Mouse (Mus musculus) forebrain, embryonic 15.5 days (tissue): ENCODE data around the gene Setd2. TPM values are rescaled to one million over a fixed set of nuclear protein-coding genes. Genes with fewer than 3 reads are reported as not detected.

Source experiments
- ATAC-seq: fragments of 200-750 bp; cut with Nextera tagmentation; replicated peaks from 2 replicates; pipeline ENCODE4 v1.8.0; 2017; ENCODE audit warnings: mild to moderate bottlenecking, moderate TSS enrichment, moderate library complexity
- H3K27ac ChIP-seq: fragments of 300-500 bp; sonication (generic); replicated peaks from 2 replicates; pipeline ENCODE4 v1.5.1; 2015; ENCODE audit warnings: mild to moderate bottlenecking, inconsistent platforms
- H3K27me3 ChIP-seq: fragments of 300-500 bp; sonication (generic); 2 replicates; pipeline ENCODE4 v1.6.1; 2015; ENCODE audit warnings: inconsistent platforms
- H3K36me3 ChIP-seq: fragments of 300-500 bp; sonication (generic); 2 replicates; pipeline ENCODE4 v1.6.1; 2015; ENCODE audit warnings: mild to moderate bottlenecking, inconsistent platforms
- H3K4me1 ChIP-seq: fragments of 300-500 bp; sonication (generic); 2 replicates; pipeline ENCODE4 v1.6.1; 2015; ENCODE audit warnings: inconsistent platforms
- H3K4me2 ChIP-seq: fragments of 300-500 bp; sonication (generic); replicated peaks from 2 replicates; pipeline ENCODE4 v1.6.1; 2015; ENCODE audit warnings: mild to moderate bottlenecking, inconsistent platforms
- H3K4me3 ChIP-seq: fragments of 300-500 bp; sonication (generic); 2 replicates; pipeline ENCODE4 v1.5.1; 2015; ENCODE audit warnings: mild to moderate bottlenecking, inconsistent platforms
- H3K9ac ChIP-seq: fragments of 300-500 bp; sonication (generic); replicated peaks from 2 replicates; pipeline ENCODE4 v1.6.1; 2015; ENCODE audit warnings: mild to moderate bottlenecking, inconsistent platforms
- H3K9me3 ChIP-seq: fragments of 300-500 bp; sonication (generic); 2 replicates; pipeline ENCODE4 v1.6.1; 2016; ENCODE audit warnings: inconsistent platforms
- WGBS: fragments of 180-500 bp; shearing (Covaris S2); methylation state at CpG from one replicate; pipeline ENCODE4 v1.1.7; 2015; ENCODE audit warnings: mixed read lengths; 5-methylcytosine and 5-hydroxymethylcytosine counted together
- polyA plus RNA-seq: library from polyadenylated mRNA; unstranded; fragments of >200 nt; fragmentation: Nextera tagmentation; extraction: Ambion mirVana; gene quantifications from 2 replicates; pipeline ENCODE4 v1.2.1, GENCODE M21; 2015

The Setd2 gene
- polyA plus RNA-seq, 1 experiment from 2014 or later = 36.2 TPM

GRCm38 (mm10) chr9:110645219-110645618 lies 112.8 kb downstream of the Setd2 start:
- WGBS = 89% methylated on average over 9 of the region's 9 CpGs
- no peak for ATAC-seq

GRCm38 (mm10) chr9:110649775-110650174 lies 117.4 kb downstream of the Setd2 start:
- Histone ChIP-seq H3K4me1 (peaks cover 50% of the 10 kb centered on the region), H3K9me3 (no peaks in the 10 kb centered on the region), H3K4me3 (no peak overlapping the region), H3K27ac (peak overlapping the region; percentile 69), H3K4me2 (no peak overlapping the region), H3K27me3 (peaks cover 12% of the 10 kb centered on the region; the same call in 1 of the 2 replicates), H3K36me3 (no peaks in the 10 kb centered on the region), H3K9ac (no peak overlapping the region)
- ATAC-seq = peak; percentile 39; the same call in 1 of the 2 replicates

More at GRCm38 (mm10) chr9:110645219-110645618, 112.8 kb downstream of the Setd2 start:
- Histone ChIP-seq H3K4me2 (no peak overlapping the region), H3K4me1 (peaks cover 11% of the 10 kb centered on the region), H3K27me3 (no peaks in the 10 kb centered on the region), H3K9ac (no peak overlapping the region), H3K4me3 (no peak overlapping the region), H3K27ac (no peak overlapping the region), H3K36me3 (no peaks in the 10 kb centered on the region), H3K9me3 (no peaks in the 10 kb centered on the region)

GRCm38 (mm10) chr9:110651931-110652722 lies 119.7 kb downstream of the Setd2 start:
- Histone ChIP-seq H3K36me3 (no peaks in the 10 kb centered on the region), H3K9me3 (no peaks in the 10 kb centered on the region), H3K4me3 (0 out of 2 replicates have a peak overlapping the region, but pooled peaks have one; percentile 0), H3K9ac (0 out of 2 replicates have a peak overlapping the region, but pooled peaks have one; percentile 19), H3K27ac (no peak overlapping the region), H3K4me2 (peak overlapping the region; percentile 100), H3K27me3 (peaks cover 12% of the 10 kb centered on the region; the same call in 1 of the 2 replicates), H3K4me1 (peaks cover 62% of the 10 kb centered on the region)
- no peak for ATAC-seq
- WGBS = 45% methylated on average over 13 of the region's 13 CpGs

- peaks cover 12% of the 10 kb centered on the region; the same call in 1 of the 2 replicates for H3K27me3 ChIP-seq
- peak overlapping the region; percentile 64 for H3K9ac ChIP-seq
- 18% methylated on average over 14 of the region's 14 CpGs for WGBS
- H3K4me1 ChIP-seq = peaks cover 71% of the 10 kb centered on the region
- H3K36me3 ChIP-seq = no peaks in the 10 kb centered on the region
- no peak overlapping the region for H3K27ac ChIP-seq
- no peak for ATAC-seq
- no peaks in the 10 kb centered on the region for H3K9me3 ChIP-seq
- H3K4me3 ChIP-seq = peak overlapping the region; percentile 76
- peak overlapping the region; percentile 100 for H3K4me2 ChIP-seq
Observed at GRCm38 (mm10) chr9:110652963-110653654, 120.7 kb downstream of the Setd2 start.

- Histone ChIP-seq H3K9me3 (no peaks in the 10 kb centered on the region), H3K27me3 (peaks cover 12% of the 10 kb centered on the region; the same call in 1 of the 2 replicates), H3K36me3 (no peaks in the 10 kb centered on the region), H3K9ac (peak within 1 kb of the TSS; percentile 64), H3K4me1 (peaks cover 74% of the 10 kb centered on the region), H3K4me3 (peak within 1 kb of the TSS; percentile 76), H3K27ac (peak within 1 kb of the TSS; percentile 14; the same call in 1 of the 2 replicates), H3K4me2 (peak within 1 kb of the TSS; percentile 100)
- peak; percentile 30 for ATAC-seq
- WGBS = under 1% methylated on average over 73 of the region's 75 CpGs
Observed at GRCm38 (mm10) chr9:110653655-110654461, 121.5 kb downstream of the Setd2 start, which contains the start of gene Nbeal2. Gene Nbeal2 (minus strand): TSS chr9:110654161.

GRCm38 (mm10) chr9:110654726-110655650 lies 122.6 kb downstream of the Setd2 start:
- no peak overlapping the region for H3K27ac ChIP-seq
- no peaks in the 10 kb centered on the region for H3K9me3 ChIP-seq
- H3K9ac ChIP-seq = no peak overlapping the region
- H3K4me3 ChIP-seq = peak overlapping the region; percentile 76; the same call in 1 of the 2 replicates
- peaks cover 12% of the 10 kb centered on the region; the same call in 1 of the 2 replicates for H3K27me3 ChIP-seq
- WGBS = 82% methylated on average over 19 of the region's 19 CpGs
- peaks cover 67% of the 10 kb centered on the region for H3K4me1 ChIP-seq
- H3K4me2 ChIP-seq = peak overlapping the region; percentile 100
- H3K36me3 ChIP-seq = no peaks in the 10 kb centered on the region
- no peak for ATAC-seq

GRCm38 (mm10) chr9:110655651-110656007 lies 123.2 kb downstream of the Setd2 start:
- Histone ChIP-seq H3K4me2 (peak overlapping the region; percentile 58), H3K4me3 (peak overlapping the region; percentile 74), H3K9ac (peak overlapping the region; percentile 80), H3K36me3 (no peaks in the 10 kb centered on the region), H3K4me1 (peaks cover 61% of the 10 kb centered on the region), H3K27me3 (peaks cover 12% of the 10 kb centered on the region; the same call in 1 of the 2 replicates), H3K9me3 (no peaks in the 10 kb centered on the region), H3K27ac (peak overlapping the region; percentile 96)
- ATAC-seq = no peak
- 82% methylated on average over 10 of the region's 10 CpGs for WGBS

- no peaks in the 10 kb centered on the region for H3K9me3 ChIP-seq
- under 1% methylated on average over 52 of the region's 52 CpGs for WGBS
- H3K4me2 ChIP-seq = peak within 1 kb of the TSS; percentile 58
- H3K4me1 ChIP-seq = peaks cover 61% of the 10 kb centered on the region
- peak within 1 kb of the TSS; percentile 80 for H3K9ac ChIP-seq
- peak; percentile 98 for ATAC-seq
- no peaks in the 10 kb centered on the region for H3K36me3 ChIP-seq
- peak within 1 kb of the TSS; percentile 96 for H3K27ac ChIP-seq
- H3K4me3 ChIP-seq = peak within 1 kb of the TSS; percentile 74
- peaks cover 12% of the 10 kb centered on the region; the same call in 1 of the 2 replicates for H3K27me3 ChIP-seq
Observed at GRCm38 (mm10) chr9:110656249-110657221, 124.1 kb downstream of the Setd2 start, which contains the start of gene Ccdc12. Gene Ccdc12 (plus strand): TSS chr9:110656503.

GRCm38 (mm10) chr9:110657474-110658078 lies 125.2 kb downstream of the Setd2 start:
- Histone ChIP-seq H3K4me2 (peak overlapping the region; percentile 52), H3K27ac (no peak overlapping the region), H3K4me1 (peaks cover 51% of the 10 kb centered on the region), H3K27me3 (peaks cover 8% of the 10 kb centered on the region; the same call in 1 of the 2 replicates), H3K4me3 (peak overlapping the region; percentile 74), H3K36me3 (no peaks in the 10 kb centered on the region), H3K9ac (peak overlapping the region; percentile 80), H3K9me3 (no peaks in the 10 kb centered on the region)
- WGBS = 79% methylated on average over 13 of the region's 13 CpGs
- ATAC-seq = no peak
